Mouse (Mus musculus) heart, adult 2 months (tissue): ENCODE measurements around the gene Tnfsf9.

Experiments used
- CTCF ChIP-seq: fragments of 200-600 bp; IDR thresholded peaks from 2 replicates; pipeline ENCODE4 v1.8.1; 2022; ENCODE audit warnings: antibody characterized with exemption, mild to moderate bottlenecking, moderate library complexity
- POLR2A ChIP-seq: fragments of 200-500 bp; IDR thresholded peaks from 2 replicates; pipeline ENCODE4 v1.6.1; 2011; ENCODE audit warnings: mild to moderate bottlenecking, low read depth, low read length, control low read depth; ENCODE audit not compliant: insufficient read depth

DNA sequence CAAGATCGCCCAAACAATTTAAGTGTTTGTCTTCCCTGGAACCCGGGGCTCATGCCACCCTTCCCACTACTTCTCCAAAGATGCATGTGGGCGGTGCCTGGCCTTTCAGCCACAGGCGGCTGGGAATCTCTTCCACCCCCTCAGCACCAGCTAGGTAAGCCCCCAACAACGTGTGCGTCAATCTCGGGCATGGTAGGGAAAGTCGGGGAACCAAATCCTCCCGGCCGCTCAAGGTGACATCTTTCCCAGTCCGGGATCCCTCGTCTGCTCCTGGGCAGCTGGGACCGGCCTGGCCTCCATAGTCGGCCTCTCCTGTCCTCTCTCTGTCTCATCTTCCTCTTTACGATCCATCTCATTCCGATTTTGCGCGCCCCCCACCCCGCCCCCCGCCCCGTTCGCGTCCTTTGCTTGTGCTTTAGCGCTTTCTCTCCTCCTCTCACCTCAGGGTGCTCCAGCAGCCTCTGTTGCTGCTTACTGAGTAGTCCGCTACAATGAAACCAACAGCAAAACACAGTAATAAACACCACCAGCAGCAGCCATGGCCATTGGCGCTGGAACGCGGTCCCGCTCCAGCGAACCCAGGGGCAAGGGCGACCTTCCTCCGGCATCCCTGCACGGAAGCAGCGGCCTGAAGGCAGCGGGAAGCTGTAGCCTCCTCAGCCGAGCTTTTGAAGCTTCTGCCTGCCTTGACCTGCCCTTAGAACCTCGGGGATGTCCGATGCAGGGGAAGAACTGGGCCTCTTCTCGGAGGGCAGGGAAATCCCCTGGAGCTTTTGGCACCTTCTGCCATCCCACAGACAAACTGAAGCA, 44.1 kb downstream of the Tnfsf9 start, which contains the start of gene Cd70:
- TF ChIP-seq POLR2A (no peak), CTCF (no peak)
